Mouse (Mus musculus): ENCODE measurements around the gene Gprc5d.

Gene Gprc5d

DNA sequence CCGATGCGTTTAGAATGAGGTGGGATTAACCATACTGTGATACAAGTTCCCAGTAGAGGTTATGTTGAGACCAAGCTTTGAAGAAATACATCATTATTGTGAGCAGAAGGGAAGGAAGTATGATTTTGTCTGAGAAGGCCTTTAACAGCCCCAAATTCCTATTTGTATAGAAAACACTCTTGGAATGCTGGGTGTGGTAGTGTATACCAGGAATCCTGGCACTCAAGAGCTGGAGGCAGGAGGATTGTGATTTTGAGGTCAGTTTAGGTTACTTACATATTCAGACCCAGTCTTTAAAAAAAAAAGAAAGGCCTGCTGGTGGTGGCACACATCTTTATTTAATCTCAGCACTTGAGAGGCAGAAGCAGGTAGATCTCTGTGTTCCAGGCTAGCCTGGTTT, 47.7 kb downstream of the Gprc5d start:
- DNase-seq (ENCODE audit: extremely low read depth, insufficient read length, low spot score): peak; percentile 46

DNA sequence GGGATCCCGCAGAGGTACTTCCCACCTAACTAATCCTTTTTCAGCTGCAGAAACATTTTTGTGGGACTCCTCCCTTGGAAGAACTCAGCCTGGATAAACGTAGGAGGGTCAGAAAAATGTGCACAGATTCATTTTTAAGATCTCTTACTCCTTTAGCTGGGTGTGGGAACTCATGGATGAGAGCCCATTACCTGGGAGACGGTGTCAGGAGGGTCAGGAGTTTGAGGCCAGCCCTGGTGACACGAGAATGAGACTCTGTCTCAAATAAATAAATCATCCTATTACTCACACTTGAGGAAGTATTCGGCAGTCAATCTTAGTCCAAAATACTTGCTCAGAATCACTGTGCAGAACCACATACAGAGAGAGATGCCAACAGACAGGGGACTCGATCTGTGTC, 48.2 kb downstream of the Gprc5d start:
- peak; percentile 60 for DNase-seq (ENCODE audit: extremely low read depth, insufficient read length, low spot score)

GRCm38 (mm10) chr6:135068221-135068620, 49.9 kb downstream of the Gprc5d start:
- no peak for DNase-seq (ENCODE audit: extremely low read depth, insufficient read length, low spot score)

GRCm38 (mm10) chr6:135066795-135067445, 51.2 kb downstream of the Gprc5d start:
- DNase-seq (ENCODE audit: extremely low read depth, insufficient read length, low spot score): no peak

DNA sequence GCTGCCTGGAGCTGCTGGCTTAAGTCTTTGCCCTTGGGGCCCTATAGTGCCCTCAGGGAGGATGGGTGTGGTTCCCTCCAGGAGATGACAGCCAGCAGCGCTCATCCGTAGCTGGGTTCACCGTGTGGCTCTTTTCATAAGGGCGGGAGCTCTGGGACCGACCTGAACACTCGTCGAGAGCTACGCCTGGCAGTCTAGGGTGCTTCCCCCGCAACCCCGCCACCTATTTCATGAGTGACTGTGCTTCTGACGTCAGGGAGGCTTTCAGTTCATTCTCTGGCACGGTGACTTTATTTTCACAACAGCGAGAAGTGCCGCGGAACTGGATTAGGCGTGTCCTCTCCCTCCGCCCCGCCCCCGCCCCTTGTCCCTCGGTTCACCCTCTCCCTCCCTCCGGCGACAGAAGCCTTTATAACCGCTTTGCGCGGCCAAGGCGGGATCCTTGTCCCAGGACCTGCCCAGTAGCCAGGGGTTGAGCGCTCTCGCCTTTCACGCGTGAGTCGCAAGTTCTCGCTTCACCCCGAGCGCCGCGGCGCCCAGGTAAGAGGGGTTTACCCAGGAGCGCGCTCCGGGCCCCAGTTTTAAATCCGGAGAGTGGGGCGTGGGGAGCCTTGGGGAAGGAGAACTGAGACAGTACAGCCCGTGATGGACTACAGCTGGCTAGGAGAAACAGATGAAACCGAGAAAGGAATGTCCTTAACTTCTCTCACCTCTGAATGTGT, 52.7 kb downstream of the Gprc5d start, which contains the start of gene Gprc5a:
Gene Gprc5a, plus strand, starts transcription at position 416 of the 722 bp plus-strand sequence.
- peak; percentile 98 for DNase-seq (ENCODE audit: extremely low read depth, insufficient read length, low spot score)

DNA sequence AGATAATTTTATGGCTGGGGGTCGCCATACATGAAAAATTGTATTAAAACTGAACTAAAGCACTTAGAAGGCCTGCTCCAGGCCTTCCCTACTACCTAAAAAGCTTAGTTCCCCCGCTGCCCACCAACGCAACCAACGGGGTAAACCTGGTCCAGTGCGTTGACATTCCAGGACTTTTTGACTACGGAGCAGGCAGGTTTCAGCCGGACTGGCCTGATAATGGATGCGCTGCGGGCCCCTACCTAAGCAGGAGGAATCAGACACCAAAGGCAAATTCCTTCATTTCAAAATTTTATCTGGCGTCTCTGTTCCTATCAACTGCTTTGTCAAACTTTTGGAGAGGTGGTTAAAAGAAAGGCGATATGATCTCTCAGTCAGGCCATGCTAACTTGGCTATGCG, 53.5 kb downstream of the Gprc5d start:
- DNase-seq (ENCODE audit: extremely low read depth, insufficient read length, low spot score): no peak

- peak; percentile 71 for DNase-seq (ENCODE audit: extremely low read depth, insufficient read length, low spot score)
Observed at GRCm38 (mm10) chr6:135060728-135061127, 57.4 kb downstream of the Gprc5d start.

Data from 3134 (cell line).